Mouse (Mus musculus) ES-E14 (cell line): ENCODE data around the gene Rpusd2.

Experiments
- CHD2 ChIP-seq: IDR thresholded peaks from 2 replicates; pipeline ENCODE4 v1.6.1; 2014; ENCODE audit warnings: mild to moderate bottlenecking, low read depth, low read length, inconsistent platforms
- HCFC1 ChIP-seq: IDR thresholded peaks from 2 replicates; pipeline ENCODE4 v1.6.1; 2012; ENCODE audit warnings: low read length, inconsistent platforms, borderline replicate concordance; ENCODE audit not compliant: insufficient read depth
- MAFK ChIP-seq: IDR thresholded peaks from 2 replicates; pipeline ENCODE4 v1.6.1; 2014; ENCODE audit warnings: mild to moderate bottlenecking, low read depth, low read length, inconsistent platforms; ENCODE audit not compliant: insufficient read depth
- ZC3H11A ChIP-seq: IDR thresholded peaks from 2 replicates; pipeline ENCODE4 v1.6.1; 2012; ENCODE audit warnings: low read depth, mild to moderate bottlenecking, inconsistent platforms, low read length, borderline replicate concordance
- ZNF384 ChIP-seq: IDR thresholded peaks from 2 replicates; pipeline ENCODE4 v1.6.1; 2012; ENCODE audit warnings: low read depth, low read length, inconsistent platforms

DNA sequence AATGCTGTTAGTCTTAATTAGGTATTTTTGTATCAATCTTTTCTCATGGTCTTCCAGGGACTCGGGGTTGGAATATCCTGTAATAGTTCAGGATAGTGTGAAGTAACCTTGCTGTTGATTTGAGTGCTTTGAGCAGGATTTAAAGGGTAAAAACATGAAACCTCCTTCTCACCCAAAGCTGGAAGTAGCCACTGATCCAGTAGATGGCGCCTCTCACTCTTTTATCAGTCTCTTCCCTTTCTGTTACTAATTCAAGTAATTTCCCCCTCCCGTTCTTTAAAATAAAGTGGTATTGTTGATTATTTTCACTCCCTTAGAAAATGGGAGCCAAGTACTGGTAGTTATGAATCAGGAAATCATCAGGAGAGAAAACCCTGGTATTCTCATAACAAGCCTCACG is 6.3 kb downstream of the Rpusd2 start:
- TF ChIP-seq MAFK (no peak), CHD2 (no peak), HCFC1 (no peak), ZNF384 (no peak), ZC3H11A (no peak)
